Mouse (Mus musculus) R1 (cell line): ENCODE measurements around the gene Gm28102.
"Not testable (repeated sequence)": the region's sequence is repeated elsewhere in the genome, so short reads cannot be mapped to it uniquely, and the experiment has no call there.

Experiments
- DNase-seq: peaks from one replicate; pipeline ENCODE4 v3.0.0-alpha.2; 2018; ENCODE audit warnings: low read depth, low spot score

Gene Gm28102

DNA sequence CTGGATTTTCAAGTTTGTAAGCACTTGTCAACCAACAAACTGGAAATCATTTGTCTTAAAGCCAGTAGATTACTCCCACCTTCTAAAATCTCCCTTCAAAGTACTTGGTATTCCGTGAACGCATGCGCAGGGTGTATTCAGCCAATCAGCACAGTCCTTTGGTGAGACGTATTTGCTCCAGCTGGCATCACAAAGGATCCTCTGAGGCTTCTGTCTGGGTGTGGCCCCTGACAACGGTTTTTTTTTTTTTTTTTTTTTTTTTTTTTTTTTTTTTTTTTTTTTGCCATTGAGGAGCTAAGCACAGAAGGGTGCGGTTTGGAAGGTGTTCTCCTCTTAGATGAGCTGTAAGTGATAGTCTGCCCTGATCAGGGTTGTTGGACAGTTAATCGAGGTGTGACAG lies at the start of gene Gm28102:
Gm28102 (plus strand) TSS at position 301 of the 400 bp plus-strand sequence.
- DNase-seq: not testable (repeated sequence)
